Mouse (Mus musculus) liver, adult 2 months (tissue): Measurements from ENCODE around the gene Nedd8. TPM values are rescaled to one million over a fixed set of nuclear protein-coding genes. Genes with fewer than 3 reads are reported as not detected.

Source experiments
- DNase-seq: peaks from one replicate; pipeline ENCODE4 v3.0.0-alpha.2; 2011; ENCODE audit warnings: low read depth, low spot score; ENCODE audit errors: extremely low read depth
- H3K27ac ChIP-seq: fragments of 200-500 bp; replicated peaks from 2 replicates; pipeline ENCODE4 v1.5.1; 2012; ENCODE audit warnings: low read depth, mild to moderate bottlenecking, control low read depth, inconsistent platforms, low read length; ENCODE audit not compliant: insufficient read depth
- H3K27me3 ChIP-seq: fragments of 200-500 bp; 2 replicates; pipeline ENCODE4 v1.6.1; 2012; ENCODE audit warnings: mild to moderate bottlenecking, moderate library complexity, low read length, inconsistent platforms; ENCODE audit not compliant: control insufficient read depth, insufficient read depth
- H3K36me3 ChIP-seq: fragments of 200-500 bp; 2 replicates; pipeline ENCODE4 v1.6.1; 2012; ENCODE audit warnings: low read length, inconsistent platforms; ENCODE audit not compliant: control insufficient read depth, insufficient read depth
- H3K4me1 ChIP-seq: fragments of 200-500 bp; 2 replicates; pipeline ENCODE4 v1.6.1; 2011; ENCODE audit warnings: low read length; ENCODE audit not compliant: control insufficient read depth, insufficient read depth
- H3K4me3 ChIP-seq: fragments of 200-500 bp; 2 replicates; pipeline ENCODE4 v1.5.1; 2011; ENCODE audit warnings: low read depth, mild to moderate bottlenecking, control low read depth, low read length, moderate library complexity; ENCODE audit not compliant: insufficient read depth
- H3K79me2 ChIP-seq: fragments of 200-500 bp; 2 replicates; pipeline ENCODE4 v1.6.1; 2012; ENCODE audit warnings: inconsistent platforms, mild to moderate bottlenecking, low read length, moderate library complexity; ENCODE audit not compliant: control insufficient read depth, insufficient read depth
- H3K9ac ChIP-seq: fragments of 200-500 bp; 2 replicates; pipeline ENCODE4 v1.6.1; 2012; ENCODE audit warnings: low read depth, mild to moderate bottlenecking, control low read depth, inconsistent platforms, low read length
- CTCF ChIP-seq: fragments of 200-500 bp; IDR thresholded peaks from 2 replicates; pipeline ENCODE4 v1.5.1; 2011; ENCODE audit warnings: low read depth, low read length, control low read depth
- POLR2A ChIP-seq: fragments of 200-500 bp; IDR thresholded peaks from 2 replicates; pipeline ENCODE4 v1.6.1; 2011; ENCODE audit warnings: low read length, control low read depth; ENCODE audit not compliant: insufficient read depth; ENCODE audit errors: extremely low read depth
- WGBS: fragments of 180-500 bp; shearing (Covaris S2); methylation state at CpG from one replicate; pipeline ENCODE4 v1.1.7; 2018; 5-methylcytosine and 5-hydroxymethylcytosine counted together
- polyA plus RNA-seq: library from polyadenylated mRNA; depleted of rRNA; stranded (reverse); fragments of >200 nt; gene quantifications from 2 replicates; pipeline ENCODE4 v1.2.3, GENCODE M21; 2012; rRNA removed
- total RNA-seq: library from RNA; depleted of rRNA; stranded (reverse); fragments of >200 nt; gene quantifications from 2 replicates; pipeline ENCODE4 v1.2.3, GENCODE M21; 2014; rRNA removed

The Nedd8 gene
- total RNA-seq (94.7 and 99.4 TPM in 2 replicates), polyA plus RNA-seq (209 and 225 TPM in 2 replicates)

- H3K36me3 ChIP-seq, result peaks cover 15% of the 10 kb centered on the region; the same call in 1 of the 2 replicates
- peak within 1 kb of the TSS; percentile 94 for H3K27ac ChIP-seq
- under 1% methylated on average over 38 of the region's 38 CpGs for WGBS
- no peak for TF ChIP-seq CTCF
- TF ChIP-seq POLR2A, result peak; percentile 51; the same call in 1 of the 2 replicates
- peak within 1 kb of the TSS; percentile 78 for H3K4me3 ChIP-seq
- peak within 1 kb of the TSS; percentile 89 for H3K9ac ChIP-seq
- peak; percentile 99 for DNase-seq
- H3K4me1 ChIP-seq, result peaks cover 5% of the 10 kb centered on the region
- H3K79me2 ChIP-seq, result peaks cover 14% of the 10 kb centered on the region; the same call in 1 of the 2 replicates
- H3K27me3 ChIP-seq, result no peaks in the 10 kb centered on the region
Observed at GRCm38 (mm10) chr14:55671833-55672740, at the start of gene Nedd8, which contains the start of gene Gmpr2. Nedd8 (minus strand) TSS chr14:55672124. Gmpr2 (plus strand) TSS chr14:55671941.

- Histone ChIP-seq H3K27ac (peak overlapping the region; percentile 96), H3K4me1 (peaks cover 21% of the 10 kb centered on the region), H3K79me2 (no peaks in the 10 kb centered on the region), H3K9ac (peak overlapping the region; percentile 50), H3K36me3 (peaks cover 3% of the 10 kb centered on the region; the same call in 1 of the 2 replicates), H3K4me3 (peak overlapping the region; percentile 7; the same call in 1 of the 2 replicates), H3K27me3 (no peaks in the 10 kb centered on the region)
- DNase-seq, result peak; percentile 88
- TF ChIP-seq CTCF (no peak), POLR2A (no peak)
- WGBS, result 20% methylated on average over 6 of the region's 6 CpGs
Observed at GRCm38 (mm10) chr14:55721076-55721475, 49.2 kb upstream of the Nedd8 start.

- Histone ChIP-seq H3K4me1 (peaks cover 19% of the 10 kb centered on the region), H3K79me2 (no peaks in the 10 kb centered on the region), H3K4me3 (peak overlapping the region; percentile 20; the same call in 1 of the 2 replicates), H3K27me3 (no peaks in the 10 kb centered on the region), H3K36me3 (peaks cover 3% of the 10 kb centered on the region; the same call in 1 of the 2 replicates), H3K27ac (peak overlapping the region; percentile 96), H3K9ac (peak overlapping the region; percentile 50)
- peak; percentile 53 for DNase-seq
- TF ChIP-seq POLR2A (no peak), CTCF (no peak)
- WGBS, result 58% methylated on average over 12 of the region's 12 CpGs
Observed at GRCm38 (mm10) chr14:55720666-55721065, 48.7 kb upstream of the Nedd8 start.

GRCm38 (mm10) chr14:55719737-55720136 lies 47.8 kb upstream of the Nedd8 start:
- Histone ChIP-seq H3K27me3 (no peaks in the 10 kb centered on the region), H3K79me2 (no peaks in the 10 kb centered on the region), H3K4me1 (peaks cover 13% of the 10 kb centered on the region; the same call in 1 of the 2 replicates), H3K4me3 (no peak overlapping the region), H3K9ac (no peak overlapping the region), H3K27ac (no peak overlapping the region), H3K36me3 (peaks cover 3% of the 10 kb centered on the region; the same call in 1 of the 2 replicates)
- WGBS, result 84% methylated on average over 6 of the region's 6 CpGs
- DNase-seq, result no peak
- TF ChIP-seq POLR2A (no peak), CTCF (no peak)

GRCm38 (mm10) chr14:55716884-55717283 lies 45.0 kb upstream of the Nedd8 start:
- peaks cover 24% of the 10 kb centered on the region for H3K4me1 ChIP-seq
- H3K79me2 ChIP-seq, result peaks cover 4% of the 10 kb centered on the region; the same call in 1 of the 2 replicates
- peaks cover 3% of the 10 kb centered on the region; the same call in 1 of the 2 replicates for H3K36me3 ChIP-seq
- DNase-seq, result no peak
- TF ChIP-seq CTCF (no peak), POLR2A (no peak)
- no peaks in the 10 kb centered on the region for H3K27me3 ChIP-seq
- 91% methylated on average over 8 of the region's 8 CpGs for WGBS
- no peak overlapping the region for H3K9ac ChIP-seq
- H3K27ac ChIP-seq, result no peak overlapping the region
- no peak overlapping the region for H3K4me3 ChIP-seq
